Mouse (Mus musculus) liver, embryonic 16.5 days (tissue): Measurements from ENCODE around the gene Gm14085. TPM values are rescaled to one million over a fixed set of nuclear protein-coding genes. Genes with fewer than 3 reads are reported as not detected.
A peak's percentile ranks its signal among the peaks of the same experiment; 100 is the strongest.

Source experiments
- ATAC-seq: fragments of 200-750 bp; cut with Nextera tagmentation; 2 replicates; pipeline ENCODE4 v1.8.0; 2017; ENCODE audit warnings: low read depth, mild to moderate bottlenecking, moderate number of reproducible peaks, moderate library complexity
- H3K27ac ChIP-seq: fragments of 300-500 bp; sonication (generic); 2 replicates; pipeline ENCODE4 v1.5.1; 2014; ENCODE audit warnings: mild to moderate bottlenecking, low read length
- H3K27me3 ChIP-seq: fragments of 300-500 bp; sonication (generic); 2 replicates; pipeline ENCODE4 v1.6.1; 2014; ENCODE audit warnings: low read depth, low read length, mixed read lengths; ENCODE audit not compliant: control insufficient read depth, insufficient read depth
- H3K36me3 ChIP-seq: fragments of 300-500 bp; sonication (generic); 2 replicates; pipeline ENCODE4 v1.6.1; 2014; ENCODE audit warnings: mild to moderate bottlenecking; ENCODE audit not compliant: control insufficient read depth, insufficient read depth
- H3K4me1 ChIP-seq: fragments of 300-500 bp; sonication (generic); 2 replicates; pipeline ENCODE4 v1.6.1; 2014; ENCODE audit warnings: low read depth, low read length, mixed read lengths; ENCODE audit not compliant: control insufficient read depth
- H3K4me2 ChIP-seq: fragments of 300-500 bp; sonication (generic); 2 replicates; pipeline ENCODE4 v1.6.1; 2014; ENCODE audit warnings: low read depth, low read length, mixed read lengths
- H3K4me3 ChIP-seq: fragments of 300-500 bp; sonication (generic); 2 replicates; pipeline ENCODE4 v1.5.1; 2014; ENCODE audit warnings: low read depth, mild to moderate bottlenecking, low read length
- H3K9ac ChIP-seq: fragments of 300-500 bp; sonication (generic); 2 replicates; pipeline ENCODE4 v1.6.1; 2014; ENCODE audit warnings: low read depth, low read length
- H3K9me3 ChIP-seq: fragments of 300-500 bp; sonication (generic); replicated peaks from 2 replicates; pipeline ENCODE4 v1.6.1; 2016; ENCODE audit warnings: low read length; ENCODE audit not compliant: control insufficient read depth
- WGBS: fragments of 180-500 bp; shearing (Covaris S2); extraction: QIAGEN DNeasy Blood & Tissue Kit; methylation state at CpG from one replicate; pipeline ENCODE4 v1.1.7; 2014; ENCODE audit not compliant: insufficient replicate concordance; 5-methylcytosine and 5-hydroxymethylcytosine counted together
- polyA plus RNA-seq: library from polyadenylated mRNA; unstranded; fragments of >200 nt; fragmentation: Nextera tagmentation; extraction: Ambion mirVana; gene quantifications from 2 replicates; pipeline ENCODE4 v1.2.1, GENCODE M21; 2015

Gm14085 gene
- polyA plus RNA-seq, 1 experiment from 2014 or later = 0.05 TPM

- H3K4me2 ChIP-seq = no peak overlapping the region
- no peak for ATAC-seq
- H3K4me1 ChIP-seq = no peaks in the 10 kb centered on the region
- H3K9me3 ChIP-seq = no peaks in the 10 kb centered on the region
- H3K36me3 ChIP-seq = no peaks in the 10 kb centered on the region
- WGBS = 53% methylated on average over 4 of the region's 4 CpGs
- H3K9ac ChIP-seq = no peak overlapping the region
- H3K27ac ChIP-seq = no peak overlapping the region
- H3K4me3 ChIP-seq = no peak overlapping the region
- H3K27me3 ChIP-seq = no peaks in the 10 kb centered on the region
These were observed 86.6 kb downstream of the Gm14085 start for GRCm38 (mm10) chr2:122571326-122571725.

- 43% methylated on average over 1 of the region's 1 CpGs for WGBS
- no peak overlapping the region for H3K27ac ChIP-seq
- H3K36me3 ChIP-seq = no peaks in the 10 kb centered on the region
- ATAC-seq = no peak
- no peak overlapping the region for H3K9ac ChIP-seq
- no peaks in the 10 kb centered on the region for H3K27me3 ChIP-seq
- H3K4me2 ChIP-seq = no peak overlapping the region
- H3K9me3 ChIP-seq = no peaks in the 10 kb centered on the region
- no peak overlapping the region for H3K4me3 ChIP-seq
- H3K4me1 ChIP-seq = no peaks in the 10 kb centered on the region
These were observed 87.7 kb downstream of the Gm14085 start for GRCm38 (mm10) chr2:122572438-122572837.

GRCm38 (mm10) chr2:122575470-122575869 lies 90.7 kb downstream of the Gm14085 start:
- 58% methylated on average over 11 of the region's 11 CpGs for WGBS
- Histone ChIP-seq H3K27ac (no peak overlapping the region), H3K36me3 (no peaks in the 10 kb centered on the region), H3K27me3 (no peaks in the 10 kb centered on the region), H3K4me2 (no peak overlapping the region), H3K4me1 (no peaks in the 10 kb centered on the region), H3K9ac (no peak overlapping the region), H3K4me3 (no peak overlapping the region), H3K9me3 (no peaks in the 10 kb centered on the region)
- peak; percentile 50; the same call in 1 of the 2 replicates for ATAC-seq

- Histone ChIP-seq H3K36me3 (no peaks in the 10 kb centered on the region), H3K27ac (no peak overlapping the region), H3K9ac (no peak overlapping the region), H3K9me3 (no peaks in the 10 kb centered on the region), H3K4me1 (no peaks in the 10 kb centered on the region), H3K27me3 (no peaks in the 10 kb centered on the region), H3K4me3 (no peak overlapping the region), H3K4me2 (no peak overlapping the region)
- ATAC-seq = peak; percentile 58
- WGBS = 34% methylated on average over 5 of the region's 5 CpGs
These were observed 91.6 kb downstream of the Gm14085 start for GRCm38 (mm10) chr2:122576295-122576694.

GRCm38 (mm10) chr2:122577316-122577715 lies 92.6 kb downstream of the Gm14085 start:
- no peak overlapping the region for H3K4me3 ChIP-seq
- WGBS = 49% methylated on average over 1 of the region's 1 CpGs
- no peak for ATAC-seq
- H3K4me1 ChIP-seq = no peaks in the 10 kb centered on the region
- H3K9me3 ChIP-seq = no peaks in the 10 kb centered on the region
- H3K36me3 ChIP-seq = no peaks in the 10 kb centered on the region
- H3K27ac ChIP-seq = no peak overlapping the region
- H3K9ac ChIP-seq = no peak overlapping the region
- no peak overlapping the region for H3K4me2 ChIP-seq
- no peaks in the 10 kb centered on the region for H3K27me3 ChIP-seq

Other genes with a start within 250 kb of the Gm14085 start
- gene Duox2, start 186.5 kb upstream of the Gm14085 start, polyA plus RNA-seq = not detected in 2 replicates
- not detected in 2 replicates for gene Duoxa2, start 186.0 kb upstream of the Gm14085 start, polyA plus RNA-seq
- 0.05 TPM in 1 of 2 replicates, not detected in the other for gene Duoxa1, start 171.2 kb upstream of the Gm14085 start, polyA plus RNA-seq
- gene Duox1, start 169.3 kb upstream of the Gm14085 start, polyA plus RNA-seq = not detected in 2 replicates
- gene Shf, start 115.8 kb upstream of the Gm14085 start, polyA plus RNA-seq = 0.89 and 1.3 TPM in 2 replicates
- 1.6 and 2.3 TPM in 2 replicates for gene Slc28a2, start 58.5 kb upstream of the Gm14085 start, polyA plus RNA-seq
- gene Gatm, start 126.4 kb downstream of the Gm14085 start, polyA plus RNA-seq = 27.4 and 29.7 TPM in 2 replicates
- gene AA467197, start 152.0 kb downstream of the Gm14085 start, polyA plus RNA-seq = 1.7 and 2.5 TPM in 2 replicates
- gene Slc30a4, start 217.7 kb downstream of the Gm14085 start, polyA plus RNA-seq = 0.98 and 1.0 TPM in 2 replicates